Mouse (Mus musculus) liver, postnatal 0 days (tissue): Measurements from ENCODE around the gene Itga1.

ENCODE experiments used
- CTCF ChIP-seq: sonication (generic); IDR thresholded peaks from 2 replicates; pipeline ENCODE4 v1.5.1; 2016; ENCODE audit warnings: antibody characterized with exemption, low read depth
- EP300 ChIP-seq: IDR thresholded peaks from 2 replicates; pipeline ENCODE4 v1.6.1; 2016; ENCODE audit warnings: antibody characterized with exemption, low read depth, mild to moderate bottlenecking

- 0 out of 2 replicates have a peak, but pooled peaks have one; percentile 8 for TF ChIP-seq CTCF
- TF ChIP-seq EP300 = no peak
Measured at GRCm38 (mm10) chr13:115102754-115103153, 990 bp upstream of the Itga1 start.
